29 mouse cellular contexts compared by ENCODE assay signal in the genomic region with DNA sequence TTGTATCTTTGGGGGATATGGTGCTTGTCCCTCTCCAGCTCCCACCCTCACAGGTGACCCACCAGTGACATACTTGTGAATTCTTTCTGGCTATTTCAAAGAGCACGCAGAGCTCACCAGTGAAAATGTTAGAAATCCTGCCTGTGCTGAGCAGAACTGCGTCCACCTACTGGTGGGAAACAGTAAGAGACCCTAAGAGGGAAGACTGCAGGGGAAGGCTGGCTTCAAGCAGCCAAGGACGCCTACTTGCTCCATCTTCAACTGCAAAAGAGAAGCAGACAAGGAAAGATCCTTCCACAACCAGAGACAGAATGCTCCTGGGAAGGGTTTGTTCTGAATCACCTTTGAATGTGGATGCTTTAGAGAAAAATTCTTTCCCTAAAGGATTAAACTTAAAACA. TPM values are rescaled to one million over a fixed set of nuclear protein-coding genes. Genes with fewer than 3 reads are reported as not detected.
DNase-seq lines count a peak whose midpoint lies in the region; ATAC-seq and TF ChIP-seq lines count a peak whose summit lies in the region.
"Had no signal": no experiment of that assay in that cellular context is flagged by ENCODE, and none has a peak within 500 bp of the region (broad histone marks: within the 10 kb centered on the region; RNA-seq: fewer than 3 reads in every experiment).

No protein-coding gene starts in this region.

- no peak overlapping the region for H3K9ac ChIP-seq in intestine, postnatal 0 days (ENCODE audit: low read depth, low read length)
- no peak overlapping the region for H3K9ac ChIP-seq in intestine, embryonic 15.5 days
- H3K9ac ChIP-seq in lung, postnatal 0 days (replicated peaks; ENCODE audit: low read depth), result no peak overlapping the region
- H3K9ac ChIP-seq: heart, embryonic 15.5 days; hindbrain, embryonic 12.5 days; limb, embryonic 12.5 days; liver, embryonic 15.5 days had no signal

- H3K4me3 ChIP-seq in intestine, postnatal 0 days (ENCODE audit: low read depth, low read length), result no peak overlapping the region
- no peak overlapping the region for H3K4me3 ChIP-seq in intestine, embryonic 15.5 days (replicated peaks)
- H3K4me3 ChIP-seq in lung, postnatal 0 days (ENCODE audit: low read depth, low read length), result no peak overlapping the region
- H3K4me3 ChIP-seq: heart, embryonic 15.5 days; hindbrain, embryonic 12.5 days; limb, embryonic 12.5 days; liver, embryonic 15.5 days had no signal

- ATAC-seq in intestine, postnatal 0 days, result no peak
- no peak for ATAC-seq in intestine, embryonic 15.5 days
- ATAC-seq in lung, postnatal 0 days, result no peak
- ATAC-seq: forebrain, embryonic 14.5 days had no signal

- H3K36me3 ChIP-seq in intestine, postnatal 0 days (ENCODE audit: control insufficient read depth, insufficient read depth), result no peaks in the 10 kb centered on the region
- no peaks in the 10 kb centered on the region for H3K36me3 ChIP-seq in intestine, embryonic 15.5 days
- H3K36me3 ChIP-seq in lung, postnatal 0 days (ENCODE audit: insufficient read depth, low read length), result no peaks in the 10 kb centered on the region
- H3K36me3 ChIP-seq: G1E; heart, embryonic 15.5 days; hindbrain, embryonic 12.5 days; limb, embryonic 12.5 days; liver, embryonic 15.5 days had no signal

- TF ChIP-seq EP300 in lung, postnatal 0 days (IDR thresholded peaks at IDR 0.05), result no peak

- no peaks in the 10 kb centered on the region for H3K27me3 ChIP-seq in intestine, postnatal 0 days (replicated peaks; ENCODE audit: control insufficient read depth, insufficient read depth, low read length)
- no peaks in the 10 kb centered on the region for H3K27me3 ChIP-seq in intestine, embryonic 15.5 days (replicated peaks)
- H3K27me3 ChIP-seq in lung, postnatal 0 days (replicated peaks; ENCODE audit: insufficient read depth, low read length), result no peaks in the 10 kb centered on the region
- H3K27me3 ChIP-seq: heart, embryonic 15.5 days; hindbrain, embryonic 12.5 days; limb, embryonic 12.5 days; liver, embryonic 15.5 days had no signal

- peak; percentile 37; the same call in 1 of the 2 replicates for TF ChIP-seq CTCF in intestine, postnatal 0 days (IDR thresholded peaks at IDR 0.05; ENCODE audit: low read depth)
- TF ChIP-seq CTCF in lung, postnatal 0 days (IDR thresholded peaks at IDR 0.05), result peak; percentile 25; the same call in 1 of the 2 replicates

- no peak for DNase-seq in lung, postnatal 0 days (ENCODE audit: low spot score)
- DNase-seq in lung, adult 18-20 months, result no peak
- DNase-seq in R1 (ENCODE audit: low read depth, low spot score), result peak; percentile 23
- no peak for DNase-seq in embryo, embryonic 10.5 days (ENCODE audit: low spot score)
- DNase-seq in heart, adult 18-20 months, result no peak
- DNase-seq: adrenal gland, postnatal 25 days; cerebellum, adult 2 months; cerebellum, postnatal 14 days; heart, postnatal 36 days; kidney, adult 18-20 months; lung, postnatal 10 days; midbrain, embryonic 14.5 days; right cerebral cortex, adult 18-20 months; spleen, adult 18-20 months; thymus, adult 18-20 months; thymus, postnatal 25 days had no signal

- H3K4me1 ChIP-seq in intestine, postnatal 0 days (replicated peaks; ENCODE audit: control insufficient read depth, insufficient read depth, low read length), result no peaks in the 10 kb centered on the region
- H3K4me1 ChIP-seq in intestine, embryonic 15.5 days (replicated peaks), result no peaks in the 10 kb centered on the region
- H3K4me1 ChIP-seq in lung, postnatal 0 days (ENCODE audit: insufficient read depth, low read depth, low read length), result no peaks in the 10 kb centered on the region
- H3K4me1 ChIP-seq: heart, embryonic 15.5 days; hindbrain, embryonic 12.5 days; limb, embryonic 12.5 days; liver, embryonic 15.5 days had no signal

- 90% methylated on average over 3 of the region's 3 CpGs for WGBS in intestine, postnatal 0 days
- 89% methylated on average over 3 of the region's 3 CpGs for WGBS in intestine, embryonic 15.5 days
- 86% methylated on average over 3 of the region's 3 CpGs for WGBS in lung, postnatal 0 days

- H3K27ac ChIP-seq in intestine, postnatal 0 days (ENCODE audit: low read depth, low read length), result no peak overlapping the region
- no peak overlapping the region for H3K27ac ChIP-seq in intestine, embryonic 15.5 days
- no peak overlapping the region for H3K27ac ChIP-seq in lung, postnatal 0 days (ENCODE audit: low read length)
- H3K27ac ChIP-seq: heart, embryonic 15.5 days; hindbrain, embryonic 12.5 days; limb, embryonic 12.5 days; liver, embryonic 15.5 days; macrophage had no signal

- H3K4me2 ChIP-seq in intestine, postnatal 0 days (replicated peaks; ENCODE audit: low read depth), result no peak overlapping the region
- H3K4me2 ChIP-seq in intestine, embryonic 15.5 days (replicated peaks), result no peak overlapping the region
- H3K4me2 ChIP-seq in lung, postnatal 0 days (replicated peaks; ENCODE audit: low read depth, low read length), result no peak overlapping the region
- H3K4me2 ChIP-seq: heart, embryonic 15.5 days; hindbrain, embryonic 12.5 days; limb, embryonic 12.5 days; liver, embryonic 15.5 days had no signal

- no peaks in the 10 kb centered on the region for H3K9me3 ChIP-seq in intestine, postnatal 0 days (ENCODE audit: control insufficient read depth)
- H3K9me3 ChIP-seq in intestine, embryonic 15.5 days, result no peaks in the 10 kb centered on the region
- H3K9me3 ChIP-seq in lung, postnatal 0 days (ENCODE audit: low read length), result no peaks in the 10 kb centered on the region
- H3K9me3 ChIP-seq: G1E; heart, embryonic 15.5 days; hindbrain, embryonic 12.5 days; limb, embryonic 12.5 days; liver, embryonic 15.5 days had no signal

RNA-seq across cellular contexts. Expression of a gene that starts 16.5 kb away (rescaled TPM):
- polyA plus RNA-seq in intestine, postnatal 0 days (2015; fragmentation: Nextera tagmentation; extraction: Ambion mirVana), result 0.60 and 0.69 TPM in 2 replicates
- polyA plus RNA-seq in intestine, embryonic 15.5 days (2015; fragmentation: Nextera tagmentation; extraction: Ambion mirVana), result 2.0 and 2.2 TPM in 2 replicates
- 0.64 and 0.72 TPM in 2 replicates for polyA plus RNA-seq in lung, postnatal 0 days (2015; fragmentation: Nextera tagmentation; extraction: Ambion mirVana)
- total RNA-seq in heart, adult 18-20 months (2021), result under 1 TPM; 0.47 to 0.51 TPM
- total RNA-seq: CH12.LX; megakaryocyte-erythroid progenitor cell, adult 5-6 weeks; neutrophil, adult 5-6 weeks had no signal
- polyA plus RNA-seq: G1E; liver, adult 2 months; macrophage had no signal
